Mouse (Mus musculus): Measurements from ENCODE around the gene Braf. TPM values are rescaled to one million over a fixed set of nuclear protein-coding genes. Genes with fewer than 3 reads are reported as not detected.

Braf gene
- 3.3 TPM for polyA plus RNA-seq (2015; fragmentation: Illumina TruSeq; extraction: RNeasy Lipid Tissue Mini Kit (QIAGEN cat#74804); ENCODE audit: insufficient read depth, low read depth, low replicate concordance)

DNA sequence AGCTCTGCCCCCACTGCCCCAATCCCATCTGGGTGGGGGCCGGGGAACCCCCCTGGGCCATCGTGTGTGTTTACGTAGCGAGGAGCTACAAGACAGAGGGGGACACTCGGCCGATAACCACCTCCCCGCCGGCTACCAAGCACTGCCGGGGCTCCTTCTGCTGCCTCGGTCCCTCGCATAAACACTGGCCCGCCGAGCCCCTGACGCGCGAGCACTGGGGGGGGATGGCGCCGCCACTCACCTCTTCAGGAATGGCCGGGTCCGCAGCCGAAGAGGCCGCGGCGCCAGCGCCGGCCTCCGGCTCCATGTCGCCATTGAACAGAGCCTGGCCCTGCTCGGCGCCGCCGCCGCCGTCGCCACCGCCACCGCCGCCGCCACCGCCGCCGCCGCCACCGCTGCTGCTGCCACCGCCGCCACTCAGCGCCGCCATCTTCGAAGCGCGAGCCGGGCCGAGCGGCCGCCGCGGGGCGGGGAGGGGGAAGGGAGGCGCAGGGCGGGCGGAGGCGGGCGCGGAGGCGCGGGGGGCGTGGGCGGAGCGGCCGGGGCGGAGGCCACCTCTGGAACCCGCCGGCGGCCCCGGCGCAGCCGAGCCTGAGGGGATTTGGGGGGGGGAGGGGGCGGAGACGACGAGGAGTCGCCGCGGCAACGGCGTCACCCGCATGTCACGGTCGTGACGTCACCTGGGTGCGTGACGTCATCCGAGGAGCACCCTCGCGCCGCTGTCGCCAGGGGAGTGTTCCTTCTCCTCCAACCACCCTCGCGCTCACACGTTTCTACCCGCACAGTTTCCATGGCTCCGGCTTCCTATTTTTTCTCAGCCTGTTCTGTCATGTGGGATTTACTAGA, at the start of gene Braf:
Gene Braf (minus strand): TSS at position 598 of the 846 bp plus-strand sequence.

DNA sequence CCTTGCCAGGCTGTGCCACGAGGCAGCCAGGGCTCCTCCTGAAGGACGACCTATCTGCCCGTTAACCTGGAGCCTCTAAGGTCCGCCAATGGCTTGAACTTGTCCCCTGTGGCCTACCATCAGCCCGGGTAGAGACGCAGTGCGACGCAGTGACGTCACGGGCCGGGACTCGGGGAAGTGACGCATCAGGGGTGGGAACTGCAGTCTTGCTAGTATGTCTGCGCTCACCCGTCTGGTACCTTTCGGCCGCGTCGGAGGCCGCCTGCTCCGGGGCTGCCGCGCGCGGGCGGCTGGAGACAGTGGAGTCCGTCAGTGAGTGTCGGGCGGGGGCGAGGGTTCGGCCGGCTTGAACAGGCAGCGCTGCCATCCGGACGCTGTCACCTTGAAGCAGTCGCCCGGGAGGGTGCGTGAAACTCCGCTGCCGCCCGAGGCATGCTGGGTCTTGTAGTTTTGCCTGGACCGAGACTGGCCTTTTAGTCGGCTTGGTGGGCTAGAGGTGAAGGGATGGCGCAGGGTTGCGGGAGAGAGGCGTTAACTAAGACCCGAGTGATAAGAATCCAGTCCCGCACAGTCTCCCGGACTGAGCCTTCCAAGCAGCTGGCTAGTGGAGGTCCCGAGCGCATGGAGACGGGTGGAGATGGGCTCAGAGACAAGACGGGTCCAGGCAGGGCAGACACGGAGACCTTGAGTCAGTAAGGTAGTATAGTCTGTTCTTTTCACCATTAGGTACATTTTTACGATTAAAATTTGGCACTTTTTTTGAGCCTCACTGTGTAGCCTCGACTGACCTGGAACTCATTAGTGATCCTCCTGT, 132.7 kb downstream of the Braf start, which contains the start of gene Ndufb2:
Gene Ndufb2 (plus strand): TSS at position 174 of the 814 bp plus-strand sequence.

DNA sequence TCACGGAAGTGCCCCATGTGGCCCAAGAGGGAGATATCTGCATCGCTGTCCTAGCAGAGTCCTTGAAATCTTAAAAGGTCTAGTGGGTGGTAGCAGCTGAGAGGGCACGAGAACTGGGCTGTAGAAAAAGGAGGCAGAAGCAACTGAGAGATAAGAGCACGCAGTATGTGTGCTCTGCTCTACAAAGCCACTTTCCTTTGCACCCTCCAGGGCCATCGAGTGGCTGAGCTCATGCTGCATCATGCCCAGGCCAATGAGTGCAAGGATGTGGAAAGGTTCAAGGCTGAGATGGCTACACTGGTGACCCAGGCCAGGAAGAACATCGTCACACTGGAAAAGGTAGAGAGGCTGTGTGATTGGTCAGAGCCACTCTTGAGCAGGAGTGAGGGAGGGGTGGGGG, 139.7 kb downstream of the Braf start, which contains the start of gene Gm42420:
Gene Gm42420 (plus strand): TSS at position 237 of the 400 bp plus-strand sequence.

DNA sequence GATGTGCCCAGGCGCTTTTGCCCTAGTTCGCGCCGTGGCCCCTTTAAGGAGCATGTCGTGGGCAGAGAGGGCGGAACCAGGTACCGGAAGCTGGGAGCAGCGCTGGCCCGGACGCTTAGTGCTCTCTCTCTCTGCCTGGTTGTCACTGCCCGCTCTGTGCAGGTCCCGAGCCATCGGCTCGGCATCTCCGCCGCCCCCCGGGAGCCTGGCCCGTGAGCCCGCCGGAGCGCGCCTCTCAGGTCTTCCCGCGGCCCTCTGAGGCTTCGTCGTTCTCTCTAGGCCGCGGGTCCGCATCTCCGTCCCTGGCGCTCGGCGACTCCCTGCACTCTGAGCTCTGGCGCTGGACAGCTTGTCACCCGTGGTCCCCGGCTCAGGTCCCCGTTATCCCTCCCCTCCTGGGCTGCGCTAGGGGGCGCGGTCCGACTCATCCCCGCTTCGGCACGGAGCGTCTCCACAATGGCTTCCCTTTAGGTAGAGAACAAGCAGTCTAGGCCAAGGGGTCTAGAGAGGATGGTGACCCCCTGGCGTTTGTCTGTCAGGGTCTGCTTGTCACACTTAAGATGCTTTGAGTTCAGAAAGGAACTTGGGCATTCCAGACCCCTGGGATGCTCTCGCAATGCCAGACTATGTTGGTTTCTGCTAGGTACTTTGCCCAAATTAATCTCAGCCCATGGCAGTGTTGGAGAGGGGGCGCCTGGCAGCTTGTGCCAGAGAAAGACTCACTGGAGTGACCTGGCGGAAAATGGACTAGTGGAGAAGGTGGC, 151.3 kb downstream of the Braf start, which contains the start of gene Adck2:
Gene Adck2 (plus strand): TSS at position 83 of the 764 bp plus-strand sequence.

DNA sequence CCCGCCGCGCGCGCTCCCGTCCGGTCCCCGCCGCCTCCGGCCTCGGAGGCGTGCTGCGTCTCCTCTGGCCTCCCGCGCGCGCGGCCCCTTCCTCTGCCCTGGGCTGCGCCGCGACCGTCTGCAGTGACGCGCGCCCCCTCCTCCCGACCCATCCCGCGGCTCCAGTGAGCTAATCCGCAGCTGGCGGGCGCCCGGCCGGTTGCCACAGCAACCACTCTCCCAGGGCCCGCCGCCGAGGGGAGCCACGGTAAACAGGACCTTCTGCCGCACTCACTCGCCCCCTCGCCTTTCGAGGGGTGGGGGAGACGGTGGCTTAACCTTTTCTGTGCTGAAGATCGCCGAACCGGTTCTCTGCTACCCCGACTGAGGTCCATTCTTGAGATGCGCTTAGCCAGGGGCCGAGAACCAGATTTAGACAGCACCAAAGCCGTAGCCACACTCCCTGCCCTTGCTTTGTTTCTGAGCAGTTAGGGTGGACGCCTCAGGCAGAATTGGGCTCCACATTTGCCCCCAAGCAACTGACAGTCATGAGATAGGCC, 167.5 kb downstream of the Braf start, which contains the start of gene Dennd2a:
Gene Dennd2a (minus strand): TSS at position 145 of the 539 bp plus-strand sequence.

Other genes starting within 250 kb of the Braf start
- 2.9 TPM for gene Dennd2a, start 167.6 kb downstream of the Braf start, polyA plus RNA-seq (2015; fragmentation: Illumina TruSeq; extraction: RNeasy Lipid Tissue Mini Kit (QIAGEN cat#74804); ENCODE audit: insufficient read depth, low read depth, low replicate concordance)
- 2.9 TPM for gene Adck2, start 151.6 kb downstream of the Braf start, polyA plus RNA-seq (2015; fragmentation: Illumina TruSeq; extraction: RNeasy Lipid Tissue Mini Kit (QIAGEN cat#74804); ENCODE audit: insufficient read depth, low read depth, low replicate concordance)
- 2.0 TPM for gene Gm42420, start 139.7 kb downstream of the Braf start, polyA plus RNA-seq (2015; fragmentation: Illumina TruSeq; extraction: RNeasy Lipid Tissue Mini Kit (QIAGEN cat#74804); ENCODE audit: insufficient read depth, low read depth, low replicate concordance)
- gene Ndufb2, start 132.9 kb downstream of the Braf start, polyA plus RNA-seq (2015; fragmentation: Illumina TruSeq; extraction: RNeasy Lipid Tissue Mini Kit (QIAGEN cat#74804); ENCODE audit: insufficient read depth, low read depth, low replicate concordance) = 46.2 TPM
- gene Mrps33, start 85.5 kb upstream of the Braf start, polyA plus RNA-seq (2015; fragmentation: Illumina TruSeq; extraction: RNeasy Lipid Tissue Mini Kit (QIAGEN cat#74804); ENCODE audit: insufficient read depth, low read depth, low replicate concordance) = 17.1 TPM
- 1.1 TPM for gene Tmem178b, start 147.8 kb upstream of the Braf start, polyA plus RNA-seq (2015; fragmentation: Illumina TruSeq; extraction: RNeasy Lipid Tissue Mini Kit (QIAGEN cat#74804); ENCODE audit: insufficient read depth, low read depth, low replicate concordance)